Mouse (Mus musculus) mouse trophoblast stem cell (cell line): Measurements from ENCODE around the gene Odf4.
"Not testable (repeated sequence)": the region's sequence is repeated elsewhere in the genome, so short reads cannot be mapped to it uniquely, and the experiment has no call there.

Experiments used
- in situ Hi-C, 2 experiments: fragments of 300-500 bp; cut with MseI, MboI; formaldehyde crosslinking; loops; 2 replicates in 1 of 2; 3 replicates in 1 of 2; pipeline ENCODE4 v1.15.1; 2025

The Odf4 gene

GRCm38 (mm10) chr11:68926981-68927380, at the start of gene Odf4:
TSS of gene Odf4 (minus strand) at chr11:68927081.
- in situ Hi-C loops = no loop called here

GRCm38 (mm10) chr11:68975601-68976000, 48.7 kb upstream of the Odf4 start:
- in situ Hi-C loops = no loop called here

GRCm38 (mm10) chr11:68975085-68975484, 48.2 kb upstream of the Odf4 start, which contains the start of gene Rangrf:
TSS of gene Rangrf (minus strand) at chr11:68975185.
- in situ Hi-C loops = no loop called here

- in situ Hi-C loops = no loop called here
These were observed 47.2 kb upstream of the Odf4 start for GRCm38 (mm10) chr11:68974059-68974450.

GRCm38 (mm10) chr11:68973250-68974058, 46.6 kb upstream of the Odf4 start:
- in situ Hi-C loops = not testable (repeated sequence)

DNA sequence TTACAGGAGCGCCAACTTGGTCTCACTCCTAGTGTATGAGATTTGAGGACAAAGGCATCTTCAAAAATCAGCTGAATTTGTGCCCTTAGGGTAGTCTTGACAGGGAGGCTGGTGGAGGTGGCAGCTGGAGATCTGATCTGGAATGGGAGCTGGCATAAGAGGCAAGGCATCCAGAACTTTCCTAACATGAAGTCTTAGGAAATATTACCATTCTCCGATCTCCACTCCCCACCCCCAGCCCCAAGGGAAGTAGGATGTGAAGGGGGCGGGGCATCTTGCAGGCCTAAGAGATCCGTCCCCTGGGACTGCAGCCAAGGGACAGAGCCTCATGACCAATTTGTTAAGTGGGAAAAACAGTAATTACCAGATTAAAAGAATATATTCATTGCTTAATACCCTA, 43.4 kb upstream of the Odf4 start:
- in situ Hi-C loops = no loop called here

GRCm38 (mm10) chr11:68968752-68969151, 41.9 kb upstream of the Odf4 start:
- in situ Hi-C loops = no loop called here

- in situ Hi-C loops = no loop called here
These were observed 40.7 kb upstream of the Odf4 start, which contains the start of gene Slc25a35 for GRCm38 (mm10) chr11:68967337-68968282. TSS of gene Slc25a35 (plus strand) at chr11:68968131.

DNA sequence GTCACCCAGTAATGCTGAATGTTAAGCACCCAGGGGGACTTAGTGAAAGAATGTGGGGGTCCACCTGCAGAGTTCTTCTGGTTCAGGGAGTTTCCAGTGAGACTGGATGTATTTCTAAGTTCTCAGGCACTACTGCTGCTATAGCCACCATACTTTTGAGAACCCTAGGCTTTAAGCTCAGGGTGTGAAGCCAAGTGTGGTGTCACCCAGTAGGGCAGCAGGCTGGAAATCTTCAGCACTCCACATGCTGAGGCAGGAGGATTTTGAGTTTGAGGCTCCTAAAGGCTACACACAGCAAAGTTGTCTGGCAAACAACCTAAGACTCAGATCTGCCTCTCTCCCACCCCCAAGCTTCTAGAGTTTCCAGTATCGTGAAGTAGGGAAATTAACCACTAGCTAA, 39.7 kb upstream of the Odf4 start:
- in situ Hi-C loops = no loop called here

- in situ Hi-C loops = no loop called here
These were observed 39.0 kb upstream of the Odf4 start for GRCm38 (mm10) chr11:68965845-68966244.

GRCm38 (mm10) chr11:68965050-68965449, 38.2 kb upstream of the Odf4 start:
- in situ Hi-C loops = no loop called here

- in situ Hi-C loops = no loop called here
These were observed 36.5 kb upstream of the Odf4 start for GRCm38 (mm10) chr11:68963405-68963804.

DNA sequence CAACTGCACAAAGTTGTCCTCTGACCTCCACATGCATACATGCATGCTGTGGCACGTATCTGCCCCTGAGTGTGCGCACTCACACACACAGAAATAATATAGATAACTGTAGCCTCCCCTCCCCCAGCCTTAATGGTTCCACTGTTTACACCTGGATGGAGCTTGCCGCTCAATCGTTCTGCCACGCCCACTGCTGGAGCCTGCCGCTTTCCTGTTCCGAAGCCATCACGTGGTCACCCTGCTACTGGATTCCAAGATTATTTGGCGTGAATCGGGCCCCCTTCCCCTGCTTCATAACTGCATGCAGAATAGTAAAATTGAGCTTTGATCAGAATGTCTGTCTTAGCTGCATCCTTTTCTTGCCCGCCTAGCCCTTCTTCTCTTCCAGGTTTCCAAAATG, 35.3 kb upstream of the Odf4 start:
- in situ Hi-C loops = not testable (repeated sequence)

DNA sequence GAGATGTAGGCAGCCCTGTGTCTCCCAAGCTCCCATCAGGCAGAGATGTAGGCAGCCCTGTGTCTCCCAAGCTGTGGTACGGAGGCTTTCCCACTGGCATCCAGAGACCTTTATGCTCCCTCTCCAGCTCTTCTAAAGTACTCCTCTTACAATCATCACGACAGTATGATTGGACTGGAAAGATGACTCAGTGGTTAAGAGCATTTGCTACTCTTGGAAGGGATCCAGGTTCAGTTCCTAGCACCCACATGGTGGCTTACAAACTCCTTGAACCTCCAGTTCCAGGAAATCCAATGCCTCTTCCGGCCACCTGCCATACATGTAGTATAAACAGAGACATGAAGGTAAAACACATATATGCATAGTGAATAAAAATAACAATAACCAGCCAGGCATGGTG, 34.7 kb upstream of the Odf4 start:
- in situ Hi-C loops = no loop called here

DNA sequence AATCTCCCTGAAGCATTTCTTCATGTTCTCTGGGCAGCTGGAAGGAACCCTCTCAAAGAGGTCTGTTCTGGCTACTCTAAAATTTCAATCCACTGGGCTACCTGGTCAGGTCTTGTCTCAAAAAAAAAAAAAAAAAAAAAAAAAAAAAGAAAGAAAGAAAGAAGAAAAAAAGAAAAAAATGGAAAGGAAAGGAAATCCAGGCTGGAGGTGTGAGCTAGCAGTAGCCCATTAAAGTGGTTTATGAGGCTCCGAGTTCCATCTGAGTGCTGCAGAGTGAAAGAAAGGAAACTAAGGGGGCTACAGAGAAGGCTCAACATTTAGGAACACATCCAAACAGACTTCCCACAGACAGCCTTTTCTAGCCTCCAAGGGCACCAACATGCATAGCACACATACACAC, 31.1 kb upstream of the Odf4 start:
- in situ Hi-C loops = no loop called here

- in situ Hi-C loops = no loop called here
These were observed 30.4 kb upstream of the Odf4 start, which contains the start of gene Arhgef15 for GRCm38 (mm10) chr11:68957308-68957707. TSS of gene Arhgef15 (minus strand) at chr11:68957480.

DNA sequence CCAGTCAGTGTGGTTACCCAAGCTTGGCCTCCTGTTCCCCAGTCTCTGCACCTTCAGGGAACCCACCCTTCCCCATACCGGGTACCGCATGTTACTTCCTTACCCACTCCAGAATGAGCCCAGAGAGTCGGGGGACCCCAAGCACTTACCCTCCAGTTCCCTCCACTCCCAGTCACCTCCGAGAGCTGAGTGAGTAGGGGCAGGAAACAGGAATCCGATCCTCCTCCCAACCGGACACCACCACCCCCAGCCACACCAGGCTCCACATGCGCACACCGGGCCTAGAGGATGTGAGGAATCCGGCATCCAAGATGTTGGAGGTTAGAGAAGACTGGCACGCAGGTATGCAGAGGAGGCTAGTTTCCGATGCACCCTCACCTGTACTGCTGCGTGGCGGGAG, 29.8 kb upstream of the Odf4 start:
- in situ Hi-C loops = no loop called here

DNA sequence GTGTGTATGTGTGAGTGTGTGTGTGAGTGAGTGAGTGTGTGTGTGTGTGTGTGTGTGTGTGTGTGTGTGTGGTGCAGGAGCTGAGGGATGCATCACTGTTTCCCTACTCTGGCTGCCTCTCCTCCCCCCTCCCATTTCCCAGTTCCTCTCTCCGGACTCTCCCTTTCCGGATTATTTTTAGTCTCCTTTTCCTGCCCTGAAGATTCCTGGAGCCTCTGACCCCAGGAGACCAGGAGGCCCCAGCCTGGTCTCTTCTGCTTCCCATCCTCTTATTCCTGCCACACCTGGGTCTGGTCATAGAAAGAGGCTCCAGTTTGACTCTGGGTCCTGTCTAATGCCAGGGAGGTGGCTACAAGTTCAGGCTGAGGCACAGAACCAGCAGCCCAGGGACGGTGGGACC, 29.2 kb upstream of the Odf4 start:
- in situ Hi-C loops = no loop called here

- in situ Hi-C loops = no loop called here
These were observed 28.6 kb upstream of the Odf4 start for GRCm38 (mm10) chr11:68955473-68955872.

DNA sequence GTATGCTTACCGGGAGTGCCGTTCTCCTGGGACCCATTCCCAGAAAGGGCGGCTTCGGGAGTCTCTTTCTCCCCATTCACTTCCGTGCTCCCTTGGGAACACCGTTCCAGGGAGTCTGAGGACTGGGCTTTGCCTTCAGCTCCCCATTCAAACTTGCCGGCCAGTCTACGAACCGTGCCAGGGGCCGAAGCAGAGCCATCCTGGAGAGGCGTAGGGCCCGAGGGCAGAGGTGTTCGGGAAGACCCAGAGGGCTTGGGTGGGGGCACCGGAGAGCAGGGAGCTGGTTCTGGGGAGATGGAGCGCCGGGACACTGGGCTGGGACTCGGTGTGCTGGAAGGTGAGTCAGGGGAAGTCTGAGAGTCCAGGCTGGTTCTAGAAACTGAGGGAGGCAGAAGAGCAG, 27.5 kb upstream of the Odf4 start:
- in situ Hi-C loops = no loop called here

DNA sequence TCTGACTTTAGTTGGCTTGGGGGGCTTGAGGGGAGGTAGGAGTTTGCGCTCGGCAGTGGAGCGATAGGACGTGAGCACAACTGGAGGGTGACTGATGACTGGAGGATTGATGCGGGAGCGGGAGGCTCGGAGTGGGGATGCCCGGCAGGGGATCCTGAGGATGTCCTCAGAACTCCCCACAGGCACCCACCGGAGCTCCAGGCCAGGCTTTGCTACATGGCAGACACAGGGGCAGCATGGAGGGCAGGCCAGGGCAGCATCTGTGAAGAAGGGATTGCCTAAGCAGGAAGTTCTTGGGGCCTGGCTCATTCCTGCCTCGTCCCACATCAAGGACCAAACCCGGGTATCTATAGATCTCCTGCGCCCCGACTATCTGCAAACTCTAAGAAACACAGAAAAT, 27.0 kb upstream of the Odf4 start:
- in situ Hi-C loops = no loop called here

DNA sequence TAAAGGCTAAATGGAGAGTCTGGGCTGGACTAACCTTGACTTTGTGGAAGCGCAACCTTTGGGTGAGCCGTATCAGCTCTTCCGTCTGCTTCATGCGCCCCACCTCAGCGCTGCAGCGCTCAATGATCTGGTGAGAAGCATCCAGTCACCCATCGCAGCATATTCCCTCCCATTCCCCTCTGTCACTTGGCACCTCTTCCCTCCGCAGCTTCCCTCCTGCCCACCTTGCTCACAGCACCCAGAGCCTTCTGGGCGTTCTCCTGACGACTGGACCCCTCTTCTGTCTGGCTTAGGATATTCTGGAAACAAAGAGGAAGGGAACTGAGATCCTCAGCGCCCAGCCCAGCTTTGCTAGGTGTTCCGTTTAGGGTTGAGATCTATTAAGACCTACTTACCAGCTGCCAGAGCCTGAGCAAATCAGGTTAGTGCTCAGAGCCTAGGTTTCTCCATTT, 20.7 kb upstream of the Odf4 start:
- in situ Hi-C loops = no loop called here
